Mouse (Mus musculus) layer of hippocampus, adult 18-20 months (tissue): ENCODE data around the gene Dnajb13. TPM values are rescaled to one million over a fixed set of nuclear protein-coding genes. Genes with fewer than 3 reads are reported as not detected.
A peak's percentile ranks its signal among the peaks of the same experiment; 100 is the strongest.

Source experiments
- DNase-seq, 2 experiments: peaks; one replicate each; pipeline ENCODE4 v3.0.0; 2022; ENCODE audit warnings: low spot score in 2 of 2
- long read RNA-seq: library from polyadenylated mRNA; stranded (forward); transcript quantifications from one replicate; pipeline ENCODE4 v2.0.0, GENCODE M21; 2021
- total RNA-seq, 2 experiments: library from RNA; stranded (reverse); gene quantifications; 2 replicates each; pipeline ENCODE4 v1.2.3; 2021

Gene Dnajb13
- under 1 TPM; 0.36 to 0.77 TPM for total RNA-seq
- long read RNA-seq, partial matches to known transcripts: 0 of 1 reads
- long read RNA-seq, other reads (novel, unspliced or antisense): 0 of 1 reads

DNA sequence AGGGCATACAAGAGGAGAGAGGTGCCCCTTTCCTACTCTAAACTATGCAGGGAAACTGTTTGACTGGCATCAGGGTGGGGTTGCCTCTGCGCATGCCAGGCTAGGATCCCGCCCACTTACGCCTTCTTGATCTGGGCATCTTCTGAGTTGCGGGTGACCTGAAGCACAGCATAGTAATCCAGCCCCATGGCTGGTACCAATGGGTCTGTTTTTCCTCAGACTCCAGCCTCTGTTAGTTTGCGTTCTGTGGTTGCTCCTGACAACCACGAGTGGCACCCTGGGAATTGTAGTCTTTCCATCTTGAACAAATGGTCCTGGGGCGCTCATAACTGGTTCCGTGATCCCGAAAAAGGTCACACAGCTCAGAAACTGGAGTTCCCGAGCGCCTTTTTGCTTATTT is at the start of gene Dnajb13:
Gene Dnajb13, minus strand, starts transcription at position 388 of the 400 bp plus-strand sequence.
- peak in 1 of 2 experiments; percentile 44 for DNase-seq

DNA sequence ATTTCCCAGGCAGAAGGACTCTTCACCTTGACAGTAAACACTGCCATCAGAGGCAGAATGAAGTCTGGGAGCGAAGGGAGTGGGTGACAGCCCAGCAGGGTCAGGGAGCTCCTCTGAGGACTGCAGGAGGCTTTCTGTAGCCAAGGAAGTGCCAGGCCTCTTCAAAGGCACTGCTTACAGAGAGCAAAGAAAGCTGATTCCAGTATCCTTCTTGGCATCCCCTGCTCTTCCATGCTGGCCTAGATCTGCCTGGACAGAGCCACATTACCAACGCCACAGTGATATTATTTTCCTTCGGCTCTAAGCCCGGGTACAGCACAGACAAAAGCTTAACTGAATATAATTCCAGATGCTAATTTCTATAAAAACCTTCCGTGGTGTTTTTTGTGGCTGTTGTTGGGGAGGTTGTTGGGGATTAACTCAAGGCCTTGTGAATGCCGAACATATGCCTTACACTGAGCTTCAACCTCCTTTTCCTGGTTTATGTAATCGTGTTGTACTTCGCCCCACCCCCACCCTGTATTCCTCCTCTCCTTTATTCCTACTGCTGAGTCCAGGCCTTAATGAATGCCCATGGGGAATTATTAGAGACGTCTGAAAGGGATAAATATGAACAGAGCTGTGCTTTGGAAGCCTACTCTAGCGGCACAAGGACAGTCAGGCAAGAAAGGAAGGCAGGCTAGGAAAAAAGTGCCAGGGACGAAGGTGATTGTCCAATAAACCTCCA is 47.3 kb upstream of the Dnajb13 start:
- no peak for DNase-seq

DNA sequence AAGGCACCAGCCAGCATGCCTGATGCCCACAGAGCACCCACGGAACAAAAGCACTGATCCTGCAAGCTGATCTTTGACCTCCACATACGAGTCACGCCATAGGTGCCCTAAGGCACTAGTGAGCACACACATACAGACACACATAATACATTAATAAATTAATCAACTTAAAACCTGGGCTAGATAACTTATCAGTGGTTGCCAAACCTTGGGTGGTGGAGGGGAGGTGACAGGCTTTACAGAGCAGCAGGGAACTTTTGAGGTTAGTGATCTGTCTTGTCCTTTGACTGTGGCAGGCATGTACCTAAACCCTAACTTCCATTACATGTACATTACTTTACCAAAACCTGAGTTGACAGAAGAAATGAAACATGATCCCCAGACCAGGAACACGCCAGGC is 44.6 kb upstream of the Dnajb13 start:
- no peak for DNase-seq

DNA sequence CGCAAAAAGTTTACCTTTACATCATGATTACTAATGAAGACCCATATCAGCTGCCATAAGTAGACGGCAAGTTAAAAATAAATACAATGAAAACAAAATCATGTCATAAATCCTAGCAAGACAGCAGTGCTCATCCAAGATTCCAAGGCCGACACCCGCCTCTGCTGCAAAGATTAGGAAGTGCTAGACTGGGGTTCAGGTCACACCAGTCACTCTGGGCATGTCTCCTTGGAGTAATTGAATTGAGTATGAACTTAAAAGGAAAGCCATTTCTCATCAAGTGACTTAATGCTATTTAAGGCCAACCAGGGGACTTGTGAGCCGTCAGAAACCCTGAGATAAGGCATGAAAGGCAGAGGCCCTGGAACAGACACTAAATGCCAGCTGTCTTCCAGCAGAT is 42.5 kb upstream of the Dnajb13 start:
- no peak for DNase-seq

DNA sequence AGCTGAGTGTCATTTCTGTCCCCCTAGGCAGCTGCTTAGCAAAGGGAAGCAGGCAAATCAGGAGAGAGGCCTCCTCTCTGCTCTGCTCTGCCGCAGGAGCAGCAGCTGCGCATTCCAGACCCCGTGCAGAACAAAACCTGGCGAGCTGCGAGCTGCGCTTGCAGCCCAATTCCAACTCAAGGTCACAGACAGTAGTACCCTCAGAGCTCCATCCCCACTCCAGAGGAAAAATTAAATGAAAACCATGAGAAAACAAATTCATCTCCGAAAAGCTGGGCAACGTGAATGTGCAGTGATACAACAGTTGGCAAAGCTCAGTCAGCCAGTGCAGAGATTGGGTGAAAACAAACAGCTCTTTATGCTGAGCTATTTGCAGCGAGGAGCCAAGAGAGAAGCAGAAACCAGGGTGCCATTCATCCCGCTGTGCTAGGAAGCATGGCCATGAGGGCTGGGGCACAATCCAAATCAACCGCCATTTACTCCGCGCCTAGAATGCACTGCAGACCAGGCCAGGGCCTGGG is 40.7 kb upstream of the Dnajb13 start:
- peak; percentile 65 to 84 for DNase-seq

- no peak for DNase-seq
Measured at GRCm38 (mm10) chr7:100554939-100555338, 40.2 kb upstream of the Dnajb13 start.

DNA sequence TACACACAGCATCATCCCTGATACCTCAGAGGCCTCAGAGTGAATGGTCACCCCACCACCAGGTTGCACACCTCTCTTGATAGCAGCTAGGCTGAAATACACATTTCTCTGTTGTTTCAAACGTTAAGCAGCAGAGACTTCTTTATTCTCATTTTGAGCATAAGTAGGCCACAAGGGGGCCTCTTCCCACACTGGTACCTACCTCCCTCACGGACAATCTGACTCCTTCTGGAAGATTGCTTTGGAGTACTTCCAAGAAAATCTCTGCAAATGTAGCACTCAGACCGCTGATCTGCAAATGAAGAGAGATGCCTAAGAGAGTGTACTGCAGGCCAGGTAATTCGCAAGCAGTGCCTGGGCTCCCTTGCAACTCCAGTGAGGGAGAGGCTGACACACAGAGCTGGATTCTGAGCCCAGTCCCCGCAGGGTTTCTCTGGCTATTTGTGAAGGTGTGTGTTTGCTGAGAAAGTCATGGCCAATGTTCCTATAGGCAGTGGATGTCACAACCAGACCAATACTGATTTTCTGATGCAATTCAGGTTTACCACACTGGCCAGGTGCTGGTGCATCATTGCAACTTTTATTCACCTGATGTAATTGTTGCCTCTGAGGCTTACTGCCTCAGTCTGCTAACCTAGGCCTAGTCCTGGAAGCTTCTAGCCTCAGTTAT is 35.7 kb upstream of the Dnajb13 start:
- peak; percentile 18 to 73 for DNase-seq

DNA sequence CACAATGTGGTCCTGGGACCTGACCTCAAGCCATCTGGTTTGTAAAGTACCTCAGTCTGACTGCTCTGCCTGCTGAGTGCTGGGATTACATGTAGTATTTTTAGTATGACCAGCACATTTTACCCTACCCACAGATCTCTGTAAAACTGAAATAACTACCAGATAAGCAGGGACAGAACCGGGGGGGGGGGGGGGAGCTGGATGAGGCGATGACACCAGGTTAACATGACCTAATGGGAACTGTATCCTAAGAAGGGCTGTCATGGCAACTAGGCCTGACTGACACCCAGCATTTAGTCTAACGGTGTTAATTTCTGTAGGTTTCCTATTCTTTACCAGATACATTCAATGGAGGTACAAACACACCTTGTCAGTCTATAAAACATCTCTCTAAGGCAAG is 35.0 kb upstream of the Dnajb13 start:
- no peak for DNase-seq

- DNase-seq: no peak
Measured at GRCm38 (mm10) chr7:100547631-100548030, 32.9 kb upstream of the Dnajb13 start.

GRCm38 (mm10) chr7:100544437-100544836 is 29.7 kb upstream of the Dnajb13 start:
- DNase-seq: no peak

- no peak for DNase-seq
Measured at GRCm38 (mm10) chr7:100539516-100539915, 24.8 kb upstream of the Dnajb13 start.

DNA sequence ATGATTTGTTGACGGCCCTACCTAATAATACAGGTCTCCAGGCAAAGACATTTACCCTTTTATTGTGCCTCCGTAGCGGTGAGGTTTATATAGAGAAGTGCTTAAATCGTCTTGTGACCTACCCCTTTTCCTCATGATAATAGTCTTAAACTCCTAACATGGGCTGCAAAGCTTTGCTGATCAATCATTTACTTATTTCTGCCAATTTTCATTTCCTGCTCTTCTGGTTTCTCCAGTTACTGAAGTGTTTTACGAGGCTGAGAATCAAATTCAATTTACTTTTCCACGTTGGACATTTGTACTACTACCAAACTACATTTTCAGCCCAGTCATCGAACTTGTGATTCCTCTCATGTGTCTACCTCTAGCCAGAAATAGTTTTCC is 22.8 kb upstream of the Dnajb13 start:
- no peak for DNase-seq

DNA sequence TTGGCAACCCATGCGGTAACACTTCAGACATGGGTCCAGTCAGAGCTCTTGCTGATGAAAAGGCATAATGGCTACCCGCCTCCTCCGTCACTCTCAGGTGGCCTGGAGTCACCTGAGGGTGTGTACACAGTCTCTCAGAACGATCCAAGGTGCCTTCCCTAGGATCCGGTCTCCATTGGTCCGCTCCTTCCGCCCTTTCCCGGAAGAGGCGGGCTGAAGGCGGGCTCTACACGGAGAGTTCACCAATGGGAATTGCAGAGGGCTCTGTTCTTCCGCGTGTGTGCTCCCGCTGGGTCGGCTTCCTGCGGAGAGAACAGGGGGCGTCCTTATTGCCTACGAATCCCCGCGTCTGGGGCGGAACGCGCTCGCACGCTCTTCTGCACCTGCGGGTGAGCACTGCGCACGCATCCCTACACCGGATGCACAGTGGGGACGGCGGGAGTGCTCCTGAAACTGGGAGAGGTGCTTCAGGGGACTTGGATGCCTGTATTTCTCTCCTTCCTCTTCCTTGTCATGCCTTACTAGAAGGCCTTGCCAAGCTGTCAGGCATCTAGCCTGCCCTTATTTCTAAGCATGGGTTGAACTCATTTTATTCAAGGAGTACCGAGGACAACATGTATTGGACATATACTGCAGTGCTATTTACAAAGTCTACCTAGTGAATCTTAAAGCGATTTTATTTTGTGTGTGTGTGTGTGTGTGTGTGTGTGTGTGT is 22.2 kb upstream of the Dnajb13 start, which contains the start of gene Coa4:
Gene Coa4, plus strand, starts transcription at position 268 of the 715 bp plus-strand sequence.
- DNase-seq: peak; percentile 83 to 90

DNA sequence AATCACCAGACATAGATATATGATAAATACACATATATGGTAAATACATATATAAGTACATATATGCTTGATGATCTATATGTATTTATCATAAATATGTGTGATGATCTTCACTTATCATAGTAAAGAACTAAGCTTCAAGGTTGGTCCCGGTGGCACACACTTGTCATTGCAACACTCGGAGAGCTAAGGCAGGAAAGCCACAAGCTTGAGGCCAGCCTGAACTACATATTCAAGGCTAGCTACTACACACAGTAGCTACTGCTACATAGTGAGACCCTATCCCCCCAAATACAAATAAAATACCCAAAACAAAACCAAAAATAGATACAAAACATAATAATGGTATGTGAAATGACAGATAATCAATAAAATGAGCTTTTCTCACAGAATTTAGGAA is 21.1 kb upstream of the Dnajb13 start:
- no peak for DNase-seq

GRCm38 (mm10) chr7:100534216-100534615 is 19.5 kb upstream of the Dnajb13 start:
- no peak for DNase-seq

- no peak for DNase-seq
Measured at GRCm38 (mm10) chr7:100533503-100533902, 18.7 kb upstream of the Dnajb13 start.

DNA sequence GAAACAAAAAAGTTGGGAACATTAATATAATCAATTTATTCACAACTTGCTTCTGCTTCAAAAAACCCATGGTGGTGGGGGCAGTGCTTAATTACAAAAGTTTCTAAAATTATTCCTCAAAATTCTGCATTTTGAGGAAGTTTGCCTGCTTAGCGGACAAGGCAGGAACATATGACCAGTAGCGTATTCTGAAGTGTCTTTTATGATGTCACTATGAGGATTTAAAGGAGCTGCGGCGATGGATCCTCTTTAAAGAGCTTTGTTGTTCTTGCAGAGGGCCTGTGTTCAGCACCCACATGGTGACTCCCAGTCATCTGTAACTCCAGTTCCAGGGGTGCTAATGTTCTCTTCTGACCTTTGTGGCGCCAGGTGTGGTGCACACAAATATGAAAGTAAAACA is 16.0 kb upstream of the Dnajb13 start:
- no peak for DNase-seq

- DNase-seq: no peak
Measured at GRCm38 (mm10) chr7:100524669-100525068, 9.9 kb upstream of the Dnajb13 start.

DNA sequence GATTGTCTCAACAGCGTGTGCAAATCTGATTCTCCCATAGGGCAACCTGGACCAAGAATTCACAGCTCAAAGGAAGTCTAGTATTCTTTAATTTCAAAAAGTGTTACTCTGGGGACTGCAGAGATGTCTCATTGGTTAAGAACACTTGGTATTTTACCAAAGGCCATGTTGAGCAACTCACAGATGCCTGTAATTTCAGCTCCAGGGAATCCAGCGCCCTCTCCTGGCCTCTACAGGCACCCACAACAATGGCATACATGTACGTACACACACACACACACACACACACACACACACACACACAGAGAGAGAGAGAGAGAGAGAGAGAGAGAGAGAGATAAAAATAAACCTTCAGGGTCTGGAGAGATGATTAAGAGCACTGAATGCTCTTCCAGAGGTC is 7.5 kb upstream of the Dnajb13 start:
- DNase-seq: no peak

GRCm38 (mm10) chr7:100520663-100521285 is 6.0 kb upstream of the Dnajb13 start:
- peak; percentile 73 to 83 for DNase-seq

GRCm38 (mm10) chr7:100520204-100520603 is 5.4 kb upstream of the Dnajb13 start:
- DNase-seq: no peak
